Mouse (Mus musculus) intestine, embryonic 16.5 days (tissue): ENCODE results near the gene Uvrag. TPM values are rescaled to one million over a fixed set of nuclear protein-coding genes. Genes with fewer than 3 reads are reported as not detected.

ENCODE experiments used
- ATAC-seq: fragments of 200-750 bp; cut with Nextera tagmentation; 2 replicates; pipeline ENCODE4 v1.8.0; 2017; ENCODE audit warnings: moderate TSS enrichment, moderate library complexity
- H3K27ac ChIP-seq: fragments of 300-500 bp; sonication (generic); 2 replicates; pipeline ENCODE4 v1.5.1; 2014; ENCODE audit warnings: mild to moderate bottlenecking, low read length
- H3K27me3 ChIP-seq: fragments of 300-500 bp; sonication (generic); replicated peaks from 2 replicates; pipeline ENCODE4 v1.6.1; 2014; ENCODE audit warnings: low read length, control low read depth, mixed read lengths; ENCODE audit not compliant: control insufficient read depth, insufficient read depth
- H3K36me3 ChIP-seq: fragments of 300-500 bp; sonication (generic); 2 replicates; pipeline ENCODE4 v1.6.1; 2014; ENCODE audit warnings: low read length, control low read depth; ENCODE audit not compliant: control insufficient read depth, insufficient read depth
- H3K4me1 ChIP-seq: fragments of 300-500 bp; sonication (generic); 2 replicates; pipeline ENCODE4 v1.6.1; 2014; ENCODE audit warnings: low read length, control low read depth, mixed read lengths; ENCODE audit not compliant: control insufficient read depth, insufficient read depth
- H3K4me2 ChIP-seq: fragments of 300-500 bp; sonication (generic); 2 replicates; pipeline ENCODE4 v1.6.1; 2014; ENCODE audit warnings: low read depth, low read length, control low read depth
- H3K4me3 ChIP-seq: fragments of 300-500 bp; sonication (generic); 2 replicates; pipeline ENCODE4 v1.5.1; 2014; ENCODE audit warnings: mild to moderate bottlenecking, low read length
- H3K9ac ChIP-seq: fragments of 300-500 bp; sonication (generic); 2 replicates; pipeline ENCODE4 v1.6.1; 2014; ENCODE audit warnings: low read depth, low read length
- H3K9me3 ChIP-seq: fragments of 300-500 bp; sonication (generic); 2 replicates; pipeline ENCODE4 v1.6.1; 2016; ENCODE audit warnings: low read length, control low read depth; ENCODE audit not compliant: control insufficient read depth
- WGBS: fragments of 180-500 bp; shearing (Covaris S2); extraction: QIAGEN DNeasy Blood & Tissue Kit; methylation state at CpG from one replicate; pipeline ENCODE4 v1.1.7; 2014; 5-methylcytosine and 5-hydroxymethylcytosine counted together
- polyA plus RNA-seq: library from polyadenylated mRNA; unstranded; fragments of >200 nt; fragmentation: Nextera tagmentation; extraction: Ambion mirVana; gene quantifications from 2 replicates; pipeline ENCODE4 v1.2.1, GENCODE M21; 2015

The Uvrag gene
- polyA plus RNA-seq, 1 experiment from 2014 or later = 17.4 TPM

- no peak overlapping the region for H3K9ac ChIP-seq
- 0 out of 2 replicates have a peak, but pooled peaks cover 3% of the 10 kb centered on the region for H3K36me3 ChIP-seq
- 80% methylated on average over 2 of the region's 2 CpGs for WGBS
- ATAC-seq = no peak
- H3K9me3 ChIP-seq = no peaks in the 10 kb centered on the region
- no peaks in the 10 kb centered on the region for H3K4me1 ChIP-seq
- H3K4me2 ChIP-seq = no peak overlapping the region
- no peak overlapping the region for H3K27ac ChIP-seq
- H3K4me3 ChIP-seq = no peak overlapping the region
- no peaks in the 10 kb centered on the region for H3K27me3 ChIP-seq
Observed at GRCm38 (mm10) chr7:98985935-98986334, 155.0 kb downstream of the Uvrag start.

- Histone ChIP-seq H3K4me1 (no peaks in the 10 kb centered on the region), H3K9me3 (no peaks in the 10 kb centered on the region), H3K27ac (no peak overlapping the region), H3K4me2 (no peak overlapping the region), H3K4me3 (no peak overlapping the region), H3K36me3 (0 out of 2 replicates have a peak, but pooled peaks cover under 1% of the 10 kb centered on the region), H3K9ac (no peak overlapping the region), H3K27me3 (no peaks in the 10 kb centered on the region)
- no peak for ATAC-seq
- 87% methylated on average over 6 of the region's 6 CpGs for WGBS
Observed at GRCm38 (mm10) chr7:98985489-98985888, 155.5 kb downstream of the Uvrag start.

GRCm38 (mm10) chr7:98984319-98984718, 156.6 kb downstream of the Uvrag start:
- Histone ChIP-seq H3K4me3 (no peak overlapping the region), H3K27me3 (no peaks in the 10 kb centered on the region), H3K36me3 (no peaks in the 10 kb centered on the region), H3K4me1 (no peaks in the 10 kb centered on the region), H3K4me2 (no peak overlapping the region), H3K9ac (no peak overlapping the region), H3K9me3 (no peaks in the 10 kb centered on the region), H3K27ac (no peak overlapping the region)
- 66% methylated on average over 7 of the region's 7 CpGs for WGBS
- ATAC-seq = no peak

GRCm38 (mm10) chr7:98983058-98983457, 157.9 kb downstream of the Uvrag start:
- no peak for ATAC-seq
- Histone ChIP-seq H3K27ac (no peak overlapping the region), H3K9me3 (no peaks in the 10 kb centered on the region), H3K4me3 (no peak overlapping the region), H3K4me1 (no peaks in the 10 kb centered on the region), H3K9ac (no peak overlapping the region), H3K4me2 (no peak overlapping the region), H3K36me3 (no peaks in the 10 kb centered on the region), H3K27me3 (no peaks in the 10 kb centered on the region)
- WGBS = 88% methylated on average over 12 of the region's 12 CpGs

- H3K4me3 ChIP-seq = no peak overlapping the region
- H3K9ac ChIP-seq = no peak overlapping the region
- H3K4me1 ChIP-seq = no peaks in the 10 kb centered on the region
- ATAC-seq = no peak
- WGBS = 86% methylated on average over 6 of the region's 6 CpGs
- no peaks in the 10 kb centered on the region for H3K36me3 ChIP-seq
- no peaks in the 10 kb centered on the region for H3K27me3 ChIP-seq
- no peaks in the 10 kb centered on the region for H3K9me3 ChIP-seq
- no peak overlapping the region for H3K27ac ChIP-seq
- H3K4me2 ChIP-seq = no peak overlapping the region
Observed at GRCm38 (mm10) chr7:98981423-98981822, 159.5 kb downstream of the Uvrag start.

- peak; percentile 82 for ATAC-seq
- 54% methylated on average over 12 of the region's 12 CpGs for WGBS
- Histone ChIP-seq H3K4me1 (no peaks in the 10 kb centered on the region), H3K36me3 (no peaks in the 10 kb centered on the region), H3K9ac (no peak overlapping the region), H3K4me2 (no peak overlapping the region), H3K27ac (no peak overlapping the region), H3K27me3 (no peaks in the 10 kb centered on the region), H3K4me3 (no peak overlapping the region), H3K9me3 (no peaks in the 10 kb centered on the region)
Observed at GRCm38 (mm10) chr7:98976839-98977457, 164.0 kb downstream of the Uvrag start.

- no peak overlapping the region for H3K4me2 ChIP-seq
- no peak overlapping the region for H3K27ac ChIP-seq
- 63% methylated on average over 4 of the region's 4 CpGs for WGBS
- H3K9me3 ChIP-seq = no peaks in the 10 kb centered on the region
- ATAC-seq = no peak
- no peaks in the 10 kb centered on the region for H3K27me3 ChIP-seq
- no peak overlapping the region for H3K9ac ChIP-seq
- H3K36me3 ChIP-seq = peaks cover under 1% of the 10 kb centered on the region; the same call in 1 of the 2 replicates
- no peak overlapping the region for H3K4me3 ChIP-seq
- no peaks in the 10 kb centered on the region for H3K4me1 ChIP-seq
Observed at GRCm38 (mm10) chr7:98974590-98974989, 166.4 kb downstream of the Uvrag start.

- Histone ChIP-seq H3K36me3 (peaks cover 3% of the 10 kb centered on the region; the same call in 1 of the 2 replicates), H3K4me3 (no peak overlapping the region), H3K9me3 (no peaks in the 10 kb centered on the region), H3K27me3 (no peaks in the 10 kb centered on the region), H3K9ac (no peak overlapping the region), H3K27ac (no peak overlapping the region), H3K4me2 (no peak overlapping the region), H3K4me1 (peaks cover 6% of the 10 kb centered on the region)
- 72% methylated on average over 5 of the region's 5 CpGs for WGBS
- ATAC-seq = no peak
Observed at GRCm38 (mm10) chr7:98970721-98971120, 170.2 kb downstream of the Uvrag start.

GRCm38 (mm10) chr7:98968741-98969395, 172.1 kb downstream of the Uvrag start:
- no peaks in the 10 kb centered on the region for H3K27me3 ChIP-seq
- no peak overlapping the region for H3K9ac ChIP-seq
- no peak overlapping the region for H3K27ac ChIP-seq
- H3K4me1 ChIP-seq = peaks cover 6% of the 10 kb centered on the region
- H3K36me3 ChIP-seq = peaks cover 3% of the 10 kb centered on the region; the same call in 1 of the 2 replicates
- ATAC-seq = no peak
- H3K9me3 ChIP-seq = no peaks in the 10 kb centered on the region
- WGBS = 76% methylated on average over 8 of the region's 8 CpGs
- no peak overlapping the region for H3K4me3 ChIP-seq
- no peak overlapping the region for H3K4me2 ChIP-seq
